Mouse (Mus musculus) brain, embryonic 18.5 days (tissue): Measurements from ENCODE around the gene Nipbl.
A peak's percentile ranks its signal among the peaks of the same experiment; 100 is the strongest.
"Not testable (repeated sequence)": the region's sequence is repeated elsewhere in the genome, so short reads cannot be mapped to it uniquely, and the experiment has no call there.

Source experiments
- DNase-seq: peaks from one replicate; pipeline ENCODE4 v3.0.0-alpha.2; 2012; ENCODE audit warnings: low read depth, low spot score

The Nipbl gene

GRCm38 (mm10) chr15:8443926-8444889 is at the start of gene Nipbl:
Nipbl (minus strand) TSS chr15:8444463.
- DNase-seq, result peak; percentile 90

DNA sequence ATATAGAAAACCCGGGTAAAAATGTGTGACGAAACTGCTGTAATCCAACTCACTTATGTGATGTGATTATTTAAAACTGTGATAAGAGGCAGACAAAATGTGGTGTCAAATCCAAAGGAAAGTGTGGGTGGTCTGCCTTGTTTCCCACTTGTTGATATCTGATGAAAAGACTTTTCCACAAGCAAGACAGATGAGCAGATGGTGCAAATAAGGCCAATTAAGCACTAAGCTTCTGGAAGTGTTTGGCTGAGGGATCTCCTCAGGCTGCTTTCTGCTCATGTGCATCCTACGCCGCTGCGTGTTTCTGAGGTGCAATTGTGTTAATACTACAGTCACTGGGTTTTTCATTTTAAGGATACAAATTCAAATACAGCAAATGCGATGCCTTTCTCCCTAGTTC is 41.0 kb upstream of the Nipbl start:
- no peak for DNase-seq

DNA sequence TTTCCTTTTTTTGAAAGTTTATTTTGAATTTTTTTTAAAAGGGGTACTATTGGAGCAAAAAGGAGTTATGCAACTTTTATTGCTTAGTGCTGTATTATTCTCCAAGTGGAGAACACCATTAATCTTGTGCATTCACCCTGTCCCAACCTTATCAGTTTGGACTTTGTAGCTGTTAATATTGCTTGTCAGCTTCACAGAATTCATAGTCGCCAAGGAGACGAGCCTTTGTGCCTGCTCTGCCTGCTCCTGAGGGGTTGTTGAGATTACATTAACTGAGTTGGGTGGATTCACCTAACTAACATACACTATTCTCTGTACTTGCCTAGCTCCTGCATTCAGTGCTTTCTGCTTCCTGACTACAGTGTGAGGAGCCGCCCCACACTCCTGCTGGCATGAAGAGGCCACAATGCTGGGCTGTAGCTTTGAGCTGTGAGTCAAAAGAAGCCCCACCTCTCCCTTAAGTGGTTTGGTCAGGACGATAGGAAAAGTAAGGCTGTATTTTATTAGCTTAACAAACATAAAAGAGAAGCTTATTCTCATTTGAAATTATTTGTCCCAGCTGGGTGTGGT is 24.8 kb upstream of the Nipbl start:
- no peak for DNase-seq

DNA sequence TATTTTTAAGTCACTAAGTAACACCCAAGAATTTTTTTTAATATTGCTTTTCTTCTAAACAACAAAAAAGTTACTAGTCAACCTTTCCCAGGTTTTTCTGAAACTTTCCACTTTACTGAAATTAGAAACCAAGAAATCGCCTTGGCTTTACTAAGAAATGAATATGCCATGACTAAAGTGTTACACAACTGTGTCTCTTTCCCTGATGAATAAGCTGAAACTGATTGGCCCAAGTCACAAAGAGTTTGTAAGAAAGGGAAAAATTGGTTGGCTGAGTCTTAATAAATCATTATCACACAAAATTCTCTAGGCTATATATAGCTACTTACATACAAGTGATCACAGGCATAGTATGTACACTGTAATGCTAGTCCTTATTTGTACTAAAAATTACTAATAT is 19.3 kb upstream of the Nipbl start:
- no peak for DNase-seq

GRCm38 (mm10) chr15:8462780-8463179 is 18.5 kb upstream of the Nipbl start:
- DNase-seq, result no peak

GRCm38 (mm10) chr15:8460871-8461270 is 16.6 kb upstream of the Nipbl start:
- no peak for DNase-seq

DNA sequence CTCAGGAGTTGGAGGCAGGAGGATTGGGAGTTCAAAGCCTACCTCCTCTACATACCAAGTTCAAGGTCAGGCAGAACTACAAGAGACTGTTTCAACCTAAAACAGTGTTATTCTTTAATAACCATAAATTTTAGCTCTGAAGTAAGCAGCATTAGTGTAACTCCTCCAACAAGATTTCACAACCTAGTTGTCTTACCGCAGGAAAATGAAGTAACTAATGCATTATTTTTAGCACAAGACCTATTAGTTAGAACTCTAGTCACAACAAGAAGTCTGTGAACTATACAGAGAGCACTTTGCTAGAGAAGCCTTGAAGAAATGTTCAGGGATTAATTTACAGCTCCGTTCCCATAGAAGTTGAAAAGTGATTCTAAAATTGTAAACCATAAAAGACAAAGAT is 15.7 kb upstream of the Nipbl start:
- no peak for DNase-seq

DNA sequence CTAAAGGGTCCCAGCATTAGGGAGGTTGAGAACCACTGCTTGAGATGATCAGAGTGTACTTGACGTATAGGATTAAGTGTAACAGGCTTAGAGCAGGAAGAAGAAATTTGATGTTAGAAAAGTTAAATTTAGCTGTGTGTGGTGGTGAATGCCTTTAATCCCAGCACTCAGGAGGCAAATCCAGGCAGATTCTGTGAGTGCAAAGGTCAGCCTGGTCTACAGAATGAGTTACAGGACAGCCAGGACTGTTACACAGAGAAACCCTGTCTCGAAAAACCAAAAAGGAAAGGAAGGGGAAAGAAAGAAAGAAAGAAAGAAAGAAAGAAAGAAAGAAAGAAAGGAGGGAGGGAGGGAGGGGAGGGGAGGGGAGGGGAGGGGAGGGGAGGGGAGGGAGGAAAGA is 12.0 kb upstream of the Nipbl start:
- not testable (repeated sequence) for DNase-seq

DNA sequence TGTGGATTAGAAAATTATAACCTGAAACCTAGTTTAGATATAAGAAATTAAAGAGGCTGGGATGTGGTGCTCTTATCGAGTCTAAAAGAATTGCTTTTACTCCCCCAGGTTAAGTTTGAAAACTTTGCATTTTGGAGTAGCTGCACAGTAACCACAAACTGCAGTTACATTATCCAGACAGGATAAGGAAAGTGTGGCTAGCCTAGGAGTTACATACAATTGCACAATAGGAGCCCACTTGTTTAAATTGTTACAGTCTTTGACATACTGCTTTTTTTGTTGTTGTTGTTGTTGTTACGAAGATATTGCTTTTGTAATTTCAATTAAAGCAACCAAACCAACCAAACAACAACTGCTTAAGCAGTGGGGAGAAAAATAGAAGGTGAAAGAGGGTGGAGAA is 11.2 kb upstream of the Nipbl start:
- DNase-seq, result no peak

- no peak for DNase-seq
These were observed 6.8 kb upstream of the Nipbl start for GRCm38 (mm10) chr15:8451071-8451470.

- DNase-seq, result no peak
These were observed 3.0 kb upstream of the Nipbl start for GRCm38 (mm10) chr15:8447193-8447767.

DNA sequence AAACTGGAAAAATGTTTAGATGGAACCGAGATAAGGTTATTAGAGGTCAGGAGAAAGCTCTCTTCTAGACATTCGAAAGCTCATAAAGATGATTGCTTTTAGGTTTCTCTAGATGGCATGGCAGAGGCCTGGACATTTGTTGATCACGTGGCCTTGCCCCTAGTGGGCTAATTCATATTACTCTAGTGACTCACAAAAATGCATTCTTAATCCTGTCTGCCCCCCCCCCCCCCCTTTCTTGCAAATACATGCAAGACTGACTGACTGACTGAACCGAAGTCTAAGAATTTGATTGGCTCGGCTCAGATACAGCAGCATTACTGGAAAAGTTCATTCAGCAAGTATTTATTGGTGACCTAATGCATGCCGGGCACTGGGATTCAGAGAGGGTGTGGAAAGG is 2.2 kb upstream of the Nipbl start:
- DNase-seq, result no peak

GRCm38 (mm10) chr15:8445951-8446419 is 1.7 kb upstream of the Nipbl start:
- no peak for DNase-seq

GRCm38 (mm10) chr15:8444890-8445597 is 781 bp upstream of the Nipbl start:
- DNase-seq, result peak; percentile 59

DNA sequence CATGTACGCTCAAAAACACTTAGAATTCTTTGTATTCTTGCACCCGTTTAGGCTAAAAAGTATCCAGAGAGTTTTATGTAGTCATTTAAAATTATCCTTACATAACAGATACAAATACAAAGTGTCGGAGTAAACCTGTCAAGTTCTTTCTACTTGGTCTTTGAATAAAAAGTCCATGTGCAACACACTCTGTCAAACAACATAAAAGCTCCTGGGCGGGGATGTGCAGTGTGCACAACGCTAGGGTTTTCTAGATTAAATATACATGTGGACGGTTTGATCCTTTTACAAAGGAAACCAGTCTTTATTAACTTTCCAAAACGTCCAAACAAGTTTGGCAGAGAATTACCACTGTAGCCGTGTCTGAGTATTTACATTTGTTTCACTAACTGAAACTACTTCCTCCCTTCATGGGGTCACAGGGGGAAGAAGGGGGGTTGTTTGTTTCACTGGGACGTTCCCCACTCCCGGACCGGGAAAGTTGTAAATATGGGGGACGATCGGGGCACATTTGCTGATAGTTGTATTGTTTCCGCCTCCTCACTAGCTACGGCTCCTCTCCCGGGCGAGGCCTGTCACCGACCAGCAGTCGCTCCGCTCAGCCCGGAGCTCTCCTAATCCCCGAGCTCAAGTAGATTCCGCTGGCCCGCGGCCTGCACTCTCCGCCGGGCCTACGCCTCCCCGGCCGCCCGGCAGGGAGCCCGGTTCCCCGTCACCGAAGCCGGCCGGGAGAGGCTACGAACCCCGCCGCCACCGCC is 916 bp downstream of the Nipbl start:
- DNase-seq, result peak; percentile 14

GRCm38 (mm10) chr15:8442761-8443160 is 1.5 kb downstream of the Nipbl start:
- DNase-seq, result no peak

GRCm38 (mm10) chr15:8442156-8442555 is 2.1 kb downstream of the Nipbl start:
- DNase-seq, result no peak

- DNase-seq, result no peak
These were observed 10.9 kb downstream of the Nipbl start for GRCm38 (mm10) chr15:8433239-8433947.

DNA sequence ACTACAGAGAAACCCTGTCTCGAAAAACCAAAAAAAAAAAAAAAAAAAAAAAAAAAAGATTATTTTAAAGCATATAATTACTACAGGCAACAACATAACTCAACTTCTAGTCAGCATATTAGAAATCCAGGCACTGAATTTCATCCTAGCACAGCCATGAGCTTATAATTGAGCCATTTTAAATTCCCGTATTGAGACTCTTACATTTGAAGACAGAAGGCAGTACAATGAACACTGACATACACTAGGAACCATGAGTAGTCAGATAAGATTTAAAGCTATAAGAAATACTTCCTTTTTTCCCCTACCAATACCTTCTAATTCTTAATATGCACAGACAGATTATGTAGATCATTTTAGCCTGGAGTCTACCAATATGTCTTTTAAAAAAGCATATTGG is 11.7 kb downstream of the Nipbl start:
- DNase-seq, result no peak

DNA sequence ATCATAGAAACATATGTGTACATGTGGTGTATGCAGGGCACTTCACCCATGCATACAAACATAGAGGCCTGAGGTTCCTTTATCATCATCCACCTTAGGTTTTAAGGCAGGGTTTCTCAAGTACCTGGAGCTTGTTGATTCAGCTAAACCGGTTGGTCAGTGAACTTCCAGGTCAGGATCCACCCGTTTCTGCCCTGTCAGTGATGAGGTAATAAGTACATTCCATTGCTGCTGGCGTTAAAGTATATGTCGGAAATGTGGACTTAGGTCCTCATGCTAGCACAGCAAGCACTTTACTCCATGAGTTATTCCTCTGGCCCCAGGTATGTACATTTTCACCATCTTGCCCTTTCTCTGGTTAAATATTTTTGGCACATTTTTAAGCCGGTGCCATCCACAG is 14.8 kb downstream of the Nipbl start:
- no peak for DNase-seq

DNA sequence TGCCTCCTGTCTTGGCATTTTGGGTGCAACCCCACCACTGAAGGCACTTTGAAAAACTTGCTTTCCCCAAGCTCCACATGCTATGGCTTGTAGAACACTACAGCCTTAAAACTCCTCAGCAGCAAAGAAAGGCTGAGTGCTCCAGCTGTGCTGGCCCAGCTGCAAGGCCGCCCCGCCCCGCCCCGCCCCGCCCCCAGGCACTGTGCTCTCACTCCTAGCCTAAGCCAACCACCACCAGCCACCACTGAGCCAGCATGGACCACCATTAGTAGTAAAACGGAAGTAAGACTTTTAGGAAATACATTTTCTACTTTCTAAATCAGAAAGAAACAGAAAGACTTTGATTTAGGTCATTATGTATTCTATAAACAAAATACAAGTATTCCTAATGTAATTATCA is 23.4 kb downstream of the Nipbl start:
- no peak for DNase-seq
